Mouse (Mus musculus) small intestine, adult 2 months (tissue): ENCODE data around the gene Gpr157. TPM values are rescaled to one million over a fixed set of nuclear protein-coding genes. Genes with fewer than 3 reads are reported as not detected.

Experiments used
- H3K27ac ChIP-seq: fragments of 200-500 bp; 2 replicates; pipeline ENCODE4 v1.5.1; 2012; ENCODE audit warnings: low read depth, low read length, control low read depth, inconsistent platforms; ENCODE audit not compliant: insufficient read depth
- H3K27me3 ChIP-seq: fragments of 200-500 bp; 2 replicates; pipeline ENCODE4 v1.6.1; 2012; ENCODE audit warnings: mild to moderate bottlenecking, moderate library complexity, low read length, inconsistent platforms; ENCODE audit not compliant: control insufficient read depth, insufficient read depth
- H3K36me3 ChIP-seq: fragments of 200-500 bp; 2 replicates; pipeline ENCODE4 v1.6.1; 2012; ENCODE audit warnings: mild to moderate bottlenecking, low read length, control low read depth, inconsistent platforms; ENCODE audit not compliant: control insufficient read depth, insufficient read depth
- H3K4me1 ChIP-seq: fragments of 200-500 bp; 2 replicates; pipeline ENCODE4 v1.6.1; 2012; ENCODE audit warnings: low read length, inconsistent platforms, mixed read lengths; ENCODE audit not compliant: control insufficient read depth, insufficient read depth, insufficient read length
- H3K4me3 ChIP-seq: fragments of 200-500 bp; 2 replicates; pipeline ENCODE4 v1.5.1; 2012; ENCODE audit warnings: low read depth, mild to moderate bottlenecking, control low read depth, inconsistent platforms, low read length, moderate library complexity
- CTCF ChIP-seq: fragments of 200-500 bp; IDR thresholded peaks from 2 replicates; pipeline ENCODE4 v1.5.1; 2012; ENCODE audit warnings: low read depth, mild to moderate bottlenecking, control low read depth, inconsistent platforms, low read length, moderate library complexity, mixed read lengths; ENCODE audit not compliant: insufficient replicate concordance, insufficient read length; ENCODE audit errors: extremely low read depth
- POLR2A ChIP-seq: fragments of 200-500 bp; IDR thresholded peaks from 2 replicates; pipeline ENCODE4 v1.6.1; 2012; ENCODE audit warnings: low read depth, mild to moderate bottlenecking, control low read depth, inconsistent platforms, low read length, moderate library complexity
- WGBS: fragments of 180-500 bp; shearing (Covaris S2); methylation state at CpG from one replicate; pipeline ENCODE4 v1.1.7; 2018; 5-methylcytosine and 5-hydroxymethylcytosine counted together
- polyA plus RNA-seq: library from polyadenylated mRNA; depleted of rRNA; stranded (reverse); fragments of >200 nt; gene quantifications from 2 replicates; pipeline ENCODE4 v1.2.3, GENCODE M21; 2012

The Gpr157 gene
- polyA plus RNA-seq, 1 experiment, result 3.5 TPM

DNA sequence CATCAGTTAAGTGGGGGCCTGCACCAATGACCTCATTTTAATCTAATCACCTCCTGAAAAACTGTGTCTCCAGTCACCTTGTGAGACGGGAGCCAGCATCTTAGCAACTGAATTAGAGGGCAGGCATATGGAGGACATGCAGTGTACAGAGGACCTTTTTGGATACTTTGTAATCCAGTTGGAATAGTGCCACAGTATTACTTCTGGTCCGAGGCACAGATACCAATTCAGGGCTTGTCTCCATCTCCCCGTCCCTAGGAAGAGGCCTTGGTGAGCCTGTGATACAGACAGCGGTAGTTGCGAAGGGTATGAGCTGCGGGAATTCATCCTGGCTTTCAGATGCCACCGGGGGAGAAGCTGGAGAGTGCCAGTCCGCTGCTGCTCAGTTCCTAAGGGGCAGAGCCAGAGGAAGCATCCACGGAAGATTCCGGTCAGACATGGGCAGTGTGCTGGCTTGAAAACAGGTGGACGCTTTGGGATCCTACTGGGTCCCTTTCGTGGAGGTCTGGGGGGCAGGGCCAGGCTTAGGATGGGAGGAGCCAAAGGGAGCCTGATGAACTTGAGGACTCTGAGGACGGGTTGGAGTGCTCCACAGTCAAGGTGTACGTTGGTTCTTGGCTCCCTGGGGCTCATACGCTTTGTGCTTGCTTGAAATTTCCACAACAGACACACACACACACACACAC lies 14.6 kb upstream of the Gpr157 start:
- Histone ChIP-seq H3K36me3 (no peaks in the 10 kb centered on the region), H3K27ac (no peak overlapping the region), H3K4me3 (no peak overlapping the region), H3K4me1 (no peaks in the 10 kb centered on the region), H3K27me3 (no peaks in the 10 kb centered on the region)
- WGBS, result 79% methylated on average over 15 of the region's 15 CpGs
- TF ChIP-seq POLR2A (no peak), CTCF (no peak)

DNA sequence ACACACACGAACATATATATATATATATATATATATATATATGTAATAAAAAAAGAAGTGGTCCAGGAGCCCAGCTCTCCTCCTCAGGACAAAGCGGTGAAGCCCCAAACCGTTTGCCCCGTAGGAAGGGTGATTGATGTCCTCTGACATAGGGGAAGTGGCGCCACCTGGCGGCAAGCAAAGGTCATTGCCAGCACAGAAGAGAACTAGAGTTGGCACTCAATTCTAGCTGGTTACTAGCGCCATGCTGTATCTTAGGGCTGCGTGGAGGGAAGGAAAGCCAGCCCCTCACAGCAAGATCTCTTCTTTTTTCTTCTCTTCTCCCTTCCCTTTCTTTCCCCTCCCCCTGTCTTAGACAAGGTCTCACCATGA lies 14.1 kb upstream of the Gpr157 start:
- TF ChIP-seq CTCF, result peak; percentile 69; the same call in 1 of the 2 replicates
- no peak for TF ChIP-seq POLR2A
- WGBS, result 18% methylated on average over 8 of the region's 8 CpGs

DNA sequence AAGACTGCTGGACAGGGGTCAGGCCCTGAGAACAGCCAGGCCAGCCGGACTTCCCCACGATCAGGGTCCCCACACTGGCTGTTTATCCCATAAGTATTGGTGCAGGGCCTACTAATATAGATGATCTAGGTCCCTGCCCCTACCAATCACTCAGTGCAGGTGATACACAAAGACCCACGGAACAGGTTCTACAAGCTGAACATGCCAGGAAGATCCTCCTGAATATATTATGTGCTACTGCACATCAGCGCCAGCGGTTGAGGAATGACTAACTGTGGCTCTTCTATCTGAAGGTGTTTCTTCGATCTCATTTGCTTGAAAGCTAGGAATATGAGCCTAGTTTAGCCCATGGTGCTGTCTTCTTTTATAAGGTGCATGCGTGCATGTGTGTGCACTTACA lies 11.8 kb upstream of the Gpr157 start:
- Histone ChIP-seq H3K36me3 (no peaks in the 10 kb centered on the region), H3K27ac (no peak overlapping the region), H3K4me3 (no peak overlapping the region), H3K27me3 (no peaks in the 10 kb centered on the region), H3K4me1 (no peaks in the 10 kb centered on the region)
- no peak for TF ChIP-seq POLR2A
- 56% methylated on average over 7 of the region's 7 CpGs for WGBS

More for the DNA sequence above, 14.1 kb upstream of the Gpr157 start:
- H3K4me1 ChIP-seq, result no peaks in the 10 kb centered on the region
- no peak overlapping the region for H3K27ac ChIP-seq
- H3K27me3 ChIP-seq, result no peaks in the 10 kb centered on the region
- H3K36me3 ChIP-seq, result no peaks in the 10 kb centered on the region
- H3K4me3 ChIP-seq, result no peak overlapping the region

DNA sequence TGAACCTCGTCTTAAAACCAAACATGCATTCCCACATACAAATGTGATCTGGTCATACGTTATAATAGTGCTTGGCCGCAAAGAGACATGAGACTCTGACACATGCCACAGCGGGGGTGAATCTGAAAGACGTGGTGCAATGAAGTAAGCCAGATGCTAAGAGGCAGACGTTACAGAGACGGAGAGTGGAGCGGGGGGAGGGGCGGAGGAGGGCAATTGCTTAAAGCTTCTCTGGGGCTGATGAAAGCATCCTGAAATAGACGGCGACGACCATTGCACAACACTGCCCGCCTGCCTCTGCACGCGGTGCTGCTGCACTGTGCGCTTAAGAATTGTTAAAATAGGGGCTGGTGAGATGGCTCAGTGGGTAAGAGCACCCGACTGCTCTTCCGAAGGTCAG lies 11.0 kb upstream of the Gpr157 start:
- no peaks in the 10 kb centered on the region for H3K27me3 ChIP-seq
- no peaks in the 10 kb centered on the region for H3K36me3 ChIP-seq
- no peak overlapping the region for H3K4me3 ChIP-seq
- TF ChIP-seq CTCF, result no peak
- TF ChIP-seq POLR2A, result no peak
- no peak overlapping the region for H3K27ac ChIP-seq
- 55% methylated on average over 18 of the region's 18 CpGs for WGBS
- no peaks in the 10 kb centered on the region for H3K4me1 ChIP-seq

DNA sequence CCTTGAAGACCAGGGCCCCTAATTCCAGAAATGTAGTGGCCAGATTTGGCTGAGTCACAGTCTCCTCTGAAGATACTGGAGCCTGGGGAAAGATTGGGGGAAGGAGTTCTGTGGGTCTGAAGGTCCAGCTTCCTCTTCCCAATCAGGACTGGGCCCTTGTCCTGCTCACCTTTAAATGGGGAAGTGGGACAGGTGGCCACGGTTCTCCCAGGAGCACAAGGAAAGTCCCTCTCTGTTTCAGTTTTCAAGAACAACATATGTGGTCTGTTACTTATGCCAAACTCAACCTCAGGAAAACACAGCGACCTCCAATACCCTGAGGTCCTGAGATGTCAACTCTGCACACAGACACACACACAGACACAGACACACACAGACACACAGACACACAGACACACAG lies 8.5 kb upstream of the Gpr157 start:
- 52% methylated on average over 2 of the region's 2 CpGs for WGBS
- H3K27ac ChIP-seq, result no peak overlapping the region

DNA sequence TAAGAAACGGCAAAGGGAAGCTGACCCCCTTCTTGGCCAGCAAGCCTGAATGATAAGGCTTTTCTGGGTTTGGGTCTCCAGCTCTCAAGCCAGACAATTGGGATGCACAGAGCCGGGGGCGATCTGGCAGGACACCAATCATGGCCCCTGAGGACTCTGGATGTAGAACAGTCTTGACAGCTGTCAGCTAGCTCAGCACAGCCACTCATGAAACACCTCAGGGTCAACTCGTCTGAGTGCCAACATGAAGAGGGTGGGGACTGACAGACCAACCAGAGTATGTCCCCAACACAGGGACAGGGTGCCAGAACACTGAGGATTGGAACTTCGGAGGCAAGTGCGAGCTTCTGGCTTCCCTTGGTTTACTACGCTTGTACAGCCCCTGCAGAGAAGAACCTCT lies 7.9 kb upstream of the Gpr157 start:
- H3K4me3 ChIP-seq, result no peak overlapping the region
- H3K27ac ChIP-seq, result no peak overlapping the region
- H3K27me3 ChIP-seq, result no peaks in the 10 kb centered on the region
- 78% methylated on average over 7 of the region's 7 CpGs for WGBS
- TF ChIP-seq CTCF, result no peak
- no peak for TF ChIP-seq POLR2A
- no peaks in the 10 kb centered on the region for H3K36me3 ChIP-seq
- no peaks in the 10 kb centered on the region for H3K4me1 ChIP-seq

More for the DNA sequence above, 8.5 kb upstream of the Gpr157 start:
- Histone ChIP-seq H3K36me3 (no peaks in the 10 kb centered on the region), H3K4me3 (no peak overlapping the region), H3K27me3 (no peaks in the 10 kb centered on the region), H3K4me1 (no peaks in the 10 kb centered on the region)
- TF ChIP-seq POLR2A (no peak), CTCF (no peak)

DNA sequence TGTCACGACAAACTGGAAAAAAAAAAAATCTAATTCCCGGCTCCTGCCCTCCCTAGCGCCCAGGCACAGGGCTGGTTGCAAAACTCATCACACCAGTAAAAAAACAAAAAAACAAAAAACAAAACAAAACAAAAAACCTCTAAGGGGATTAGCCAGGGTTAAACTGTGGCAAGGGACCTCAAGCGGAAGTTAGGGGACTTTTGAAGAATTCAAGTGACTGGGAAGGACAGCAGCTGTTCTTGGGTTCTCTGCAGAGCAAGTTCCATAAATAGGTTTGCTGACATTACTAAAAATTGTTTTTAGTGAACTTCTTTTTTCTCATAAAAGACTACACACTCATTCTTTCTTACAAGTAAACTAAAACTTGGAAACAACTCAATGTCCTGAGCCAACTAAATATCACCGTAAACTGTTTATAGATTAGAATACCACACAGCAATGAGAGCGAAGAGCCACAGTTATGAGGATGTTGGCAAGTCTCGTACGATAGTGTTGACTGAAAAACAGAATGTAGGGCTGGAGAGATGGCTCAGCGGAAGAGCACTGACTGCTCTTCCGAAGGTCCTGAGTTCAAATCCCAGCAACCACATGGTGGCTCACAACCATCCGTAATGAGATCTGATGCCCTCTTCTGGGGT lies 6.7 kb upstream of the Gpr157 start:
- 73% methylated on average over 11 of the region's 11 CpGs for WGBS
- H3K4me1 ChIP-seq, result no peaks in the 10 kb centered on the region

More for the DNA sequence above, 6.7 kb upstream of the Gpr157 start:
- H3K36me3 ChIP-seq, result no peaks in the 10 kb centered on the region
- H3K27me3 ChIP-seq, result no peaks in the 10 kb centered on the region
- H3K27ac ChIP-seq, result no peak overlapping the region
- no peak for TF ChIP-seq CTCF
- no peak overlapping the region for H3K4me3 ChIP-seq
